8 mouse cellular contexts compared by ENCODE assay signal in genomic region chr11:98586892-98587563, GRCm38 (mm10). TPM values are rescaled to one million over a fixed set of nuclear protein-coding genes. Genes with fewer than 3 reads are reported as not detected.
DNase-seq lines count a peak whose midpoint lies in the region; ATAC-seq and TF ChIP-seq lines count a peak whose summit lies in the region.

Gene Ormdl3 (minus strand): TSS chr11:98587368.

- peaks cover 16% of the 10 kb centered on the region for H3K36me3 ChIP-seq in embryonic facial prominence, embryonic 15.5 days
- peaks cover 15% of the 10 kb centered on the region for H3K36me3 ChIP-seq in kidney, embryonic 14.5 days (ENCODE audit: control insufficient read depth, insufficient read depth, low read length)
- peaks cover 16% of the 10 kb centered on the region for H3K36me3 ChIP-seq in limb, embryonic 15.5 days

- H3K4me2 ChIP-seq in embryonic facial prominence, embryonic 15.5 days (replicated peaks): peak within 1 kb of the TSS; percentile 87
- peak within 1 kb of the TSS; percentile 71 for H3K4me2 ChIP-seq in kidney, embryonic 14.5 days (replicated peaks; ENCODE audit: low read depth, low read length)
- H3K4me2 ChIP-seq in limb, embryonic 15.5 days: peak within 1 kb of the TSS; percentile 80

- peak within 1 kb of the TSS; percentile 84 for H3K4me3 ChIP-seq in bone marrow, adult 2 months (replicated peaks; ENCODE audit: control insufficient read depth, low read depth, low read length)
- H3K4me3 ChIP-seq in embryonic facial prominence, embryonic 15.5 days (replicated peaks): peak within 1 kb of the TSS; percentile 84
- H3K4me3 ChIP-seq in kidney, embryonic 14.5 days (ENCODE audit: low read length): peak within 1 kb of the TSS; percentile 92
- peak within 1 kb of the TSS; percentile 96 for H3K4me3 ChIP-seq in limb, embryonic 15.5 days

- peaks cover 4% of the 10 kb centered on the region for H3K4me1 ChIP-seq in bone marrow, adult 2 months (ENCODE audit: control insufficient read depth, insufficient read depth, low read length)
- peaks cover 37% of the 10 kb centered on the region for H3K4me1 ChIP-seq in embryonic facial prominence, embryonic 15.5 days
- H3K4me1 ChIP-seq in kidney, embryonic 14.5 days (ENCODE audit: control insufficient read depth, insufficient read depth, low read length): peaks cover 27% of the 10 kb centered on the region
- peaks cover 33% of the 10 kb centered on the region for H3K4me1 ChIP-seq in limb, embryonic 15.5 days

- under 1% methylated on average over 49 of the region's 49 CpGs for WGBS in bone marrow, adult 2 months
- under 1% methylated on average over 49 of the region's 49 CpGs for WGBS in embryonic facial prominence, embryonic 15.5 days
- under 1% methylated on average over 45 of the region's 49 CpGs for WGBS in kidney, embryonic 14.5 days
- WGBS in limb, embryonic 15.5 days: under 1% methylated on average over 49 of the region's 49 CpGs

- H3K27me3 ChIP-seq in embryonic facial prominence, embryonic 15.5 days: 0 out of 2 replicates have a peak, but pooled peaks cover 3% of the 10 kb centered on the region
- H3K27me3 ChIP-seq in kidney, embryonic 14.5 days (ENCODE audit: control insufficient read depth, insufficient read depth, low read length): no peaks in the 10 kb centered on the region
- H3K27me3 ChIP-seq in limb, embryonic 15.5 days: peaks cover 4% of the 10 kb centered on the region

- H3K9me3 ChIP-seq in embryonic facial prominence, embryonic 15.5 days (replicated peaks): no peaks in the 10 kb centered on the region
- no peaks in the 10 kb centered on the region for H3K9me3 ChIP-seq in kidney, embryonic 14.5 days (ENCODE audit: control insufficient read depth, low read length)
- no peaks in the 10 kb centered on the region for H3K9me3 ChIP-seq in limb, embryonic 15.5 days

- peak within 1 kb of the TSS; percentile 94 for H3K27ac ChIP-seq in bone marrow, adult 2 months (ENCODE audit: control insufficient read depth, insufficient read depth, low read depth, low read length, poor library complexity)
- H3K27ac ChIP-seq in embryonic facial prominence, embryonic 15.5 days (replicated peaks): peak within 1 kb of the TSS; percentile 91
- H3K27ac ChIP-seq in kidney, embryonic 14.5 days (ENCODE audit: low read depth, low read length): peak within 1 kb of the TSS; percentile 77
- H3K27ac ChIP-seq in limb, embryonic 15.5 days: peak within 1 kb of the TSS; percentile 90

- DNase-seq in 416B (ENCODE audit: low read depth): peak; percentile 97
- peak; percentile 97 to 98 for DNase-seq in heart, adult 9 months (ENCODE audit: low spot score in 2 of 2)
- peak; percentile 92 to 94 for DNase-seq in monocyte, adult 2 months (ENCODE audit: low read depth in 1 of 2, low spot score in 2 of 2)
- peak; percentile 97 to 98 for DNase-seq in spleen, postnatal 36 days (ENCODE audit: low spot score in 2 of 2)

- ATAC-seq in embryonic facial prominence, embryonic 15.5 days (ENCODE audit: insufficient number of reproducible peaks, low FRiP score, low TSS enrichment, low read depth): peak; percentile 91
- ATAC-seq in kidney, embryonic 14.5 days (ENCODE audit: low FRiP score, low TSS enrichment): peak; percentile 94
- ATAC-seq in limb, embryonic 15.5 days (ENCODE audit: insufficient number of reproducible peaks, low FRiP score, low TSS enrichment, low read depth): peak; percentile 91

- TF ChIP-seq CTCF in bone marrow, adult 2 months (IDR thresholded peaks at IDR 0.05; ENCODE audit: control insufficient read depth, insufficient read depth, low read length): no peak

- H3K9ac ChIP-seq in embryonic facial prominence, embryonic 15.5 days: peak within 1 kb of the TSS; percentile 83
- H3K9ac ChIP-seq in kidney, embryonic 14.5 days (ENCODE audit: low read depth, low read length): peak within 1 kb of the TSS; percentile 85
- H3K9ac ChIP-seq in limb, embryonic 15.5 days: peak within 1 kb of the TSS; percentile 89

- peak; percentile 83; the same call in 1 of the 2 replicates for TF ChIP-seq POLR2A in bone marrow, adult 2 months (IDR thresholded peaks at IDR 0.05; ENCODE audit: borderline replicate concordance, control insufficient read depth, low read depth, low read length)

RNA-seq across cellular contexts. Expression of gene Ormdl3, which starts in this region (rescaled TPM):
- polyA plus RNA-seq in bone marrow, adult 2 months (2011; ENCODE audit: insufficient read depth, insufficient read length, low replicate concordance, missing spikeins): 41.1 and 41.2 TPM in 2 replicates
- 76.4 and 87.3 TPM in 2 replicates for polyA plus RNA-seq in embryonic facial prominence, embryonic 15.5 days (2015; fragmentation: Nextera tagmentation; extraction: Ambion mirVana)
- polyA plus RNA-seq in kidney, embryonic 14.5 days (2014; fragmentation: Nextera tagmentation; extraction: Ambion mirVana): 7.1 and 26.6 TPM in 2 replicates
- 86.7 and 87.1 TPM in 2 replicates for polyA plus RNA-seq in limb, embryonic 15.5 days (2015; fragmentation: Nextera tagmentation; extraction: Ambion mirVana)

Comparison
In these comparisons a context has a peak if more than half of its experiments do, and no peak if none do; other contexts are left out.
1. Peak in every context shown above with its lines: DNase-seq, ATAC-seq, H3K4me3 ChIP-seq and H3K27ac ChIP-seq.